Comparison of ENCODE assay signal across 8 mouse cellular contexts in the genomic region with DNA sequence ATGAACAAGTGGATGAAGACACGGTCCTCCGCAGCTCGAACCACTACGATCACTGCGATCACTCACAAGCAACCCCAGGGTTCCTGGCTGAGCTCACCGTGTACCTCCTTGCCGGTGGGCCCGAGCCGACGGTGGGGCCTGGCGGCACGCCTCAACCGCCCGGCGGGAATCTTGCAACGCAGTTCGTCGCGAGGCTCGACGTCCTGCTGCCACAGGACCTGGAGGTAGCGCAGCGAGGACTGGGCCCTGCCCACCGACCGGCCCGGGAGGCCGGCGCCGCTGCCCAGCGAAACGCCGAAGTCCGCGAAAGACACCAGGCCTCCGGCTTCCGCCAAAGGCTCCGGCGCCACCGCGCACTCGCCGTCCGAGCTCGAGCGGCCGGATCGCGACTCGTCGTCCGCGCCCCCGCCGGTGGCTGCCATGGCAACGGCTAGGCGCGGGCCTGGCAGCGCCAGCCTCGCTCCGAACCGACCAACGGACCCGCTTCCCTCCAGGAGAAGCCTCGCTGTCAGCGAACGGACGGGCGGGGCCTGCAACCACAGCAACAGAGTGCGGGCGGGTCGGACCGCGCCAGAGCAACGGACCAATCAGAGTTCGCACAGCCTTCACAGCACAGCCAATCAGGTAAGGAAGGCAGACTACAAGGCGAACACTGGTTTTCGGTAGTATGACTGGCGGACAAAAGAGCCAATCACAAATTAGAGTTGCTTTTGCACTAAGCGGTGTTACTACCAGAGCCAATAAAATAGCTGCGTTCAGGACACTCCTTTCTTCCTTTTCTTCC. TPM values are rescaled to one million over a fixed set of nuclear protein-coding genes. Genes with fewer than 3 reads are reported as not detected.
DNase-seq lines count a peak whose midpoint lies in the region; ATAC-seq and TF ChIP-seq lines count a peak whose summit lies in the region.

A gene (minus strand): TSS at position 518 of the 784 bp plus-strand sequence.

- POLR2A ChIA-PET in Patski (lab: Charles Lee) = interaction anchor here (1.9 to 2.0 kb wide), 2 partner anchors 10 to 15 kb away, joined by 4 to 6 read pairs; no protein-coding TSS in a partner anchor

- peak within 1 kb of the TSS; percentile 84 for H3K9ac ChIP-seq in hindbrain, embryonic 13.5 days

- peak within 1 kb of the TSS; percentile 84 for H3K4me2 ChIP-seq in hindbrain, embryonic 13.5 days

- H3K4me1 ChIP-seq in hindbrain, embryonic 13.5 days (replicated peaks) = peaks cover 22% of the 10 kb centered on the region

- no peaks in the 10 kb centered on the region for H3K9me3 ChIP-seq in hindbrain, embryonic 13.5 days

- peak within 1 kb of the TSS; percentile 71 for H3K4me3 ChIP-seq in hindbrain, embryonic 13.5 days

- H3K27ac ChIP-seq in hindbrain, embryonic 13.5 days = peak within 1 kb of the TSS; percentile 75

- CTCF ChIA-PET in Patski (lab: Charles Lee) = interaction anchor here (0.7 to 5.3 kb wide), 5 partner anchors 9 to 27 kb away, joined by 3 to 19 read pairs (median 4); no protein-coding TSS in a partner anchor

- no peaks in the 10 kb centered on the region for H3K27me3 ChIP-seq in Patski
- H3K27me3 ChIP-seq in hindbrain, embryonic 13.5 days = 0 out of 2 replicates have a peak, but pooled peaks cover 7% of the 10 kb centered on the region

- in situ Hi-C loops in Patski (cut with MboI; ENCODE audit: low pct_unique_long_range_greater_than_20kb) = no loop called here

- WGBS in hindbrain, embryonic 13.5 days = under 1% methylated on average over 80 of the region's 80 CpGs

- peaks cover 34% of the 10 kb centered on the region for H3K36me3 ChIP-seq in hindbrain, embryonic 13.5 days

- peak; percentile 95 for ATAC-seq in Patski
- ATAC-seq in hindbrain, embryonic 13.5 days (ENCODE audit: low FRiP score) = peak; percentile 100

- TF ChIP-seq CTCF in Patski (IDR thresholded peaks at IDR 0.05) = no peak

- DNase-seq in Patski (ENCODE audit: low read depth, low spot score) = peak; percentile 100
- peak; percentile 97 to 98 for DNase-seq in cerebellum, postnatal 14 days
- peak; percentile 98 to 99 for DNase-seq in frontal cortex, postnatal 14 days (ENCODE audit: low spot score in 2 of 2)
- DNase-seq in layer of hippocampus, postnatal 25 days (ENCODE audit: extremely low spot score in 1 of 2, low spot score in 1 of 2) = peak; percentile 82 to 92
- DNase-seq in lung, postnatal 25 days (ENCODE audit: low spot score) = peak; percentile 100
- peak; percentile 100 for DNase-seq in retina, embryonic 14.5 days (ENCODE audit: low spot score)
- peak; percentile 95 for DNase-seq in thymus, postnatal 4 days

RNA-seq across cellular contexts. Expression of the gene that starts here (rescaled TPM):
- polyA plus RNA-seq in Patski (2021) = 40.0 TPM
- 50.4 and 51.5 TPM in 2 replicates for polyA plus RNA-seq in hindbrain, embryonic 13.5 days (2015; fragmentation: Nextera tagmentation; extraction: Ambion mirVana)
- 10 to 100 TPM; 17.2 to 17.3 TPM for total RNA-seq in layer of hippocampus, postnatal 25 days (2021)

Comparison
In these comparisons a context has a peak if more than half of its experiments do, and no peak if none do; other contexts are left out.
1. Peak in every context shown above with its lines: DNase-seq, ATAC-seq, H3K4me3 ChIP-seq and H3K27ac ChIP-seq.